Mouse (Mus musculus): ENCODE results near the gene Sspn. TPM values are rescaled to one million over a fixed set of nuclear protein-coding genes. Genes with fewer than 3 reads are reported as not detected.
A peak's percentile ranks its signal among the peaks of the same experiment; 100 is the strongest.

Sspn gene
- polyA plus RNA-seq, 1 experiment from 2014 or later = 9.8 TPM

GRCm38 (mm10) chr6:146006753-146007152, 75.3 kb downstream of the Sspn start:
- 74% methylated on average over 3 of the region's 3 CpGs for WGBS
- no peak for TF ChIP-seq CTCF (IDR thresholded peaks at IDR 0.05; ENCODE audit: low read depth)
- Histone ChIP-seq H3K36me3 (ENCODE audit: insufficient read depth, low read length) (no peaks in the 10 kb centered on the region), H3K4me1 (replicated peaks; ENCODE audit: insufficient read depth, low read length) (no peaks in the 10 kb centered on the region), H3K9me3 (replicated peaks; ENCODE audit: low read length) (no peaks in the 10 kb centered on the region), H3K4me2 (ENCODE audit: low read length) (no peak overlapping the region), H3K27ac (no peak overlapping the region), H3K9ac (ENCODE audit: low read depth, low read length) (no peak overlapping the region), H3K4me3 (replicated peaks; ENCODE audit: low read depth, low read length) (no peak overlapping the region), H3K27me3 (ENCODE audit: insufficient read depth, low read length) (no peaks in the 10 kb centered on the region)
- ATAC-seq (replicated peaks; ENCODE audit: low FRiP score, low read depth) (no peak), DNase-seq (ENCODE audit: low spot score) (no peak)

GRCm38 (mm10) chr6:146008450-146008981, 77.1 kb downstream of the Sspn start:
- no peaks in the 10 kb centered on the region for H3K9me3 ChIP-seq (replicated peaks; ENCODE audit: low read length)
- no peak overlapping the region for H3K4me2 ChIP-seq (ENCODE audit: low read length)
- H3K27ac ChIP-seq = no peak overlapping the region
- DNase-seq (ENCODE audit: low spot score) (no peak), ATAC-seq (replicated peaks; ENCODE audit: low FRiP score, low read depth) (no peak)
- no peak overlapping the region for H3K9ac ChIP-seq (ENCODE audit: low read depth, low read length)
- peak; percentile 38; the same call in 1 of the 2 replicates for TF ChIP-seq CTCF (IDR thresholded peaks at IDR 0.05; ENCODE audit: low read depth)
- 56% methylated on average over 5 of the region's 5 CpGs for WGBS
- H3K27me3 ChIP-seq (ENCODE audit: insufficient read depth, low read length) = no peaks in the 10 kb centered on the region
- H3K4me1 ChIP-seq (replicated peaks; ENCODE audit: insufficient read depth, low read length) = no peaks in the 10 kb centered on the region
- H3K36me3 ChIP-seq (ENCODE audit: insufficient read depth, low read length) = no peaks in the 10 kb centered on the region
- H3K4me3 ChIP-seq (replicated peaks; ENCODE audit: low read depth, low read length) = no peak overlapping the region

GRCm38 (mm10) chr6:146009163-146009915, 77.9 kb downstream of the Sspn start:
- Histone ChIP-seq H3K4me1 (replicated peaks; ENCODE audit: insufficient read depth, low read length) (no peaks in the 10 kb centered on the region), H3K36me3 (ENCODE audit: insufficient read depth, low read length) (no peaks in the 10 kb centered on the region), H3K9me3 (replicated peaks; ENCODE audit: low read length) (no peaks in the 10 kb centered on the region), H3K27ac (no peak overlapping the region), H3K27me3 (ENCODE audit: insufficient read depth, low read length) (no peaks in the 10 kb centered on the region), H3K4me3 (replicated peaks; ENCODE audit: low read depth, low read length) (no peak overlapping the region), H3K9ac (ENCODE audit: low read depth, low read length) (no peak overlapping the region), H3K4me2 (ENCODE audit: low read length) (no peak overlapping the region)
- DNase-seq (ENCODE audit: low spot score) (no peak), ATAC-seq (replicated peaks; ENCODE audit: low FRiP score, low read depth) (no peak)
- TF ChIP-seq CTCF (IDR thresholded peaks at IDR 0.05; ENCODE audit: low read depth) = no peak
- 58% methylated on average over 10 of the region's 10 CpGs for WGBS

GRCm38 (mm10) chr6:146010093-146010764, 78.8 kb downstream of the Sspn start:
- Histone ChIP-seq H3K36me3 (ENCODE audit: insufficient read depth, low read length) (no peaks in the 10 kb centered on the region), H3K4me2 (ENCODE audit: low read length) (no peak overlapping the region), H3K27ac (0 out of 2 replicates have a peak overlapping the region, but pooled peaks have one; percentile 19), H3K9me3 (replicated peaks; ENCODE audit: low read length) (no peaks in the 10 kb centered on the region), H3K4me3 (replicated peaks; ENCODE audit: low read depth, low read length) (no peak overlapping the region), H3K9ac (ENCODE audit: low read depth, low read length) (no peak overlapping the region), H3K27me3 (ENCODE audit: insufficient read depth, low read length) (no peaks in the 10 kb centered on the region), H3K4me1 (replicated peaks; ENCODE audit: insufficient read depth, low read length) (no peaks in the 10 kb centered on the region)
- ATAC-seq (replicated peaks; ENCODE audit: low FRiP score, low read depth) (no peak), DNase-seq (ENCODE audit: low spot score) (peak; percentile 18)
- TF ChIP-seq CTCF (IDR thresholded peaks at IDR 0.05; ENCODE audit: low read depth) = no peak
- WGBS = 35% methylated on average over 12 of the region's 12 CpGs

GRCm38 (mm10) chr6:146014312-146014711, 82.9 kb downstream of the Sspn start:
- no peaks in the 10 kb centered on the region for H3K36me3 ChIP-seq (ENCODE audit: insufficient read depth, low read length)
- no peak for TF ChIP-seq CTCF (IDR thresholded peaks at IDR 0.05; ENCODE audit: low read depth)
- 94% methylated on average over 3 of the region's 3 CpGs for WGBS
- H3K4me1 ChIP-seq (replicated peaks; ENCODE audit: insufficient read depth, low read length) = no peaks in the 10 kb centered on the region
- ATAC-seq (replicated peaks; ENCODE audit: low FRiP score, low read depth) = no peak
- no peak for DNase-seq (ENCODE audit: low spot score)
- no peak overlapping the region for H3K9ac ChIP-seq (ENCODE audit: low read depth, low read length)
- H3K27ac ChIP-seq = no peak overlapping the region
- no peak overlapping the region for H3K4me2 ChIP-seq (ENCODE audit: low read length)
- no peaks in the 10 kb centered on the region for H3K9me3 ChIP-seq (replicated peaks; ENCODE audit: low read length)
- H3K4me3 ChIP-seq (replicated peaks; ENCODE audit: low read depth, low read length) = no peak overlapping the region
- H3K27me3 ChIP-seq (ENCODE audit: insufficient read depth, low read length) = no peaks in the 10 kb centered on the region

Other genes starting within 250 kb of the Sspn start
- 10.3 and 11.0 TPM in 2 replicates for gene Rassf8, start 184.9 kb upstream of the Sspn start, polyA plus RNA-seq (2015; fragmentation: Nextera tagmentation; extraction: Ambion mirVana)
- 1.0 and 1.1 TPM in 2 replicates for gene Bhlhe41, start 66.1 kb upstream of the Sspn start, polyA plus RNA-seq (2015; fragmentation: Nextera tagmentation; extraction: Ambion mirVana)

Data from kidney, postnatal 0 days (tissue).